Mouse (Mus musculus) small intestine, adult 2 months (tissue): Measurements from ENCODE around the gene Olfr287. TPM values are rescaled to one million over a fixed set of nuclear protein-coding genes. Genes with fewer than 3 reads are reported as not detected.
A peak's percentile ranks its signal among the peaks of the same experiment; 100 is the strongest.

ENCODE experiments used
- H3K27ac ChIP-seq: fragments of 200-500 bp; 2 replicates; pipeline ENCODE4 v1.5.1; 2012; ENCODE audit warnings: low read depth, low read length, control low read depth, inconsistent platforms; ENCODE audit not compliant: insufficient read depth
- H3K27me3 ChIP-seq: fragments of 200-500 bp; 2 replicates; pipeline ENCODE4 v1.6.1; 2012; ENCODE audit warnings: mild to moderate bottlenecking, moderate library complexity, low read length, inconsistent platforms; ENCODE audit not compliant: control insufficient read depth, insufficient read depth
- H3K36me3 ChIP-seq: fragments of 200-500 bp; 2 replicates; pipeline ENCODE4 v1.6.1; 2012; ENCODE audit warnings: mild to moderate bottlenecking, low read length, control low read depth, inconsistent platforms; ENCODE audit not compliant: control insufficient read depth, insufficient read depth
- H3K4me1 ChIP-seq: fragments of 200-500 bp; 2 replicates; pipeline ENCODE4 v1.6.1; 2012; ENCODE audit warnings: low read length, inconsistent platforms, mixed read lengths; ENCODE audit not compliant: control insufficient read depth, insufficient read depth, insufficient read length
- H3K4me3 ChIP-seq: fragments of 200-500 bp; 2 replicates; pipeline ENCODE4 v1.5.1; 2012; ENCODE audit warnings: low read depth, mild to moderate bottlenecking, control low read depth, inconsistent platforms, low read length, moderate library complexity
- CTCF ChIP-seq: fragments of 200-500 bp; IDR thresholded peaks from 2 replicates; pipeline ENCODE4 v1.5.1; 2012; ENCODE audit warnings: low read depth, mild to moderate bottlenecking, control low read depth, inconsistent platforms, low read length, moderate library complexity, mixed read lengths; ENCODE audit not compliant: insufficient replicate concordance, insufficient read length; ENCODE audit errors: extremely low read depth
- POLR2A ChIP-seq: fragments of 200-500 bp; IDR thresholded peaks from 2 replicates; pipeline ENCODE4 v1.6.1; 2012; ENCODE audit warnings: low read depth, mild to moderate bottlenecking, control low read depth, inconsistent platforms, low read length, moderate library complexity
- WGBS: fragments of 180-500 bp; shearing (Covaris S2); methylation state at CpG from one replicate; pipeline ENCODE4 v1.1.7; 2018; 5-methylcytosine and 5-hydroxymethylcytosine counted together
- polyA plus RNA-seq: library from polyadenylated mRNA; depleted of rRNA; stranded (reverse); fragments of >200 nt; gene quantifications from 2 replicates; pipeline ENCODE4 v1.2.3, GENCODE M21; 2012

Gene Olfr287
- polyA plus RNA-seq, 1 experiment: 0.67 TPM

DNA sequence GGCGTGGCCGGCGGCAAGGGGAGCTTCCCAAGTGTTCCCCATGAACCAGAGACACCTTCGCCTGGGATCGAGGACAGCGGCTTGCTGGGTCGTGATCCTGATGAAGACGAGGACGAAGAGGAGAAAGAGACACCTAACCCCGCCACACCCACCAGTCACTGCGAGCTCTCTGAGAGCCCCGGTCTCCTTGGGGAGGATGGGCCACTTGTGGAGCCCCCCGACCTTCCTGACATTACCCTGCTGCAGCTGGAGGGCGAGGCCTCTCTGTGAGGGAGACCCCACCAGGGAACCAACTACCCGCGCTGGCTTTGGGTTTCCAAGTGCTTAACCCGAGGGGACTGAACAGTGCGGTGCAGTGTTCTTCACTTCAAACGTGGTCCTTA lies 52.2 kb downstream of the Olfr287 start:
- Histone ChIP-seq H3K27me3 (peaks cover 25% of the 10 kb centered on the region), H3K36me3 (no peaks in the 10 kb centered on the region), H3K4me3 (no peak overlapping the region), H3K27ac (no peak overlapping the region), H3K4me1 (peaks cover 10% of the 10 kb centered on the region)
- 22% methylated on average over 19 of the region's 19 CpGs for WGBS
- TF ChIP-seq CTCF (no peak), POLR2A (no peak)

DNA sequence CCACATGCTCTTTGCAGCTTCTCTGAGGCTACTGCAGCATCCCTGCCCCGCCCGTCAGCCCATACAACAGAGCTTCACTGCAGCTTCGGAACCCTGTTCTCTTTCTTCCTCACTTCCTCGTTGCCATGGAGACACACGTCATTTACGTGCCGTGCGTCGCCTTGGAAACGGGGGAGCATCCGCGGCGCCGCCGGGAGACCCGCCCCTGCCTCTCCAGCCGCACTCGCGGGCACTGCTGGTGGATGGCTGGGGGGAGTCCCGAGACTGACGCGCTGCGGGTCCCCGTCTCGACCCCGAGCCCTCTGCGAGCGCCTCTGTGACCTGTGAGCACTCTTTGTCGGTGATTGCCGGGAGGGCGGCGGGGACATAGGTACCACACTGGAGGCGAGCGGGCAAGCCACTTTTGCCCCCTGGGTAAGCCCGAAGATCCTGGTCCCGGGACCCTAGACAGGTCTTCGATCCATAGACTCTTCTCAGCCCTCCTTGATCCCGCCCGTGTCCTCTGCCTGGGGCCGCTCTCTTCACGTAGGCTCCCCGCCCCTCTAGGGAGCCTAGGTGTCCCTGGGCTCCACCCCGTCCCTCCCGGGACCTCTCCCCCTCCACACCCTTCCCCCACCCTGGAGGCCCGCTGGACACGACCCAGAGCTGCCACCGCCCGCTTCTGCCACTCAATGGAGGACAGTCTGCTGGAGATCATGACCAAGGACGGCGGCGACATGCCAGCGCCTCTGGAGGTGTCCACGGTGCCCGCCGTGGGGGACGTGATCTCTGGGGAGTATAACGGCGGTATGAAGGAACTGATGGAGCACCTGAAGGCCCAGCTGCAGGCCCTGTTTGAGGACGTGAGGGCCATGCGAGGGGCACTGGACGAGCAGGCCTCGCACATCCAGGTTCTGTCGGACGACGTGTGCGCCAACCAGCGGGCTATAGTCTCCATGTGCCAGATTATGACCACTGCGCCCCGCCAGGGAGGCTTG lies 52.9 kb downstream of the Olfr287 start:
- H3K4me3 ChIP-seq: peak overlapping the region; percentile 37
- peaks cover 25% of the 10 kb centered on the region for H3K27me3 ChIP-seq
- no peaks in the 10 kb centered on the region for H3K36me3 ChIP-seq

DNA sequence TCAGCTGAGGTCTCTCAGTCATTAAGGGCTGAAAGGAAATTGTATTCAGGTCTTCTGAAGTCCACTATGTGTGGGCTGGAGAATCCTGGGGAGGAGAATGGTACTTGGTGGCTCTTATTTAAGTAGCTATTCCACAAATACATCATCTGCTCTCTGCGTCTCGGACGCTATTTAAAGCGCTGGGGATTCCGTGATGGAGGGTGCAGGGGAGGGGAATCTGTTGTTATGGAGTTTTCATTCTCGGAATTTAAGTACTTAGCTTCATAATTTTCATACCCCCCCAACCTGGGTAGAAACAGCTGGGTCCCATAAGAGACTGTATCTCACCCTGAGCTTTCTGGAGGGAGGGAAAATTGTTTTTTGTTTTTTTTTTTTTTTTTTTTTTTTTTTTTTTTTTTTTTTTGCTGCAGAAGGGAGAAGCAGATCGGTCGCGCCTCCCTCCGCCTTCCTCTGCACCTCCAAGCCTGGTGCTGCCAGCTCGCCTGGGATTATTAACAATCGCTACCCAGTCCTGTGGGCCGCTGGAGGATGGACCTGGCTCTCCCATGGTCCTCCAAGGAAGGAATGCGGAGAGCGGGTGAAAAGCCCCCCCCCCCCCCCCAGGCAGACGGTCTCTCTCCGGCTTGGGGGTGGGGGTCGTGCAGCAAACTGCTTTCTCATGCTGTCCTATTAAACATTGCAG lies 53.8 kb downstream of the Olfr287 start, which contains the start of gene Ccdc184:
Ccdc184 (plus strand) TSS at position 196 of the 682 bp plus-strand sequence.
- WGBS: 9% methylated on average over 18 of the region's 18 CpGs
- Histone ChIP-seq H3K36me3 (no peaks in the 10 kb centered on the region), H3K27ac (no peak within 1 kb of the TSS), H3K4me1 (peaks cover 10% of the 10 kb centered on the region), H3K4me3 (peak within 1 kb of the TSS; percentile 37), H3K27me3 (peaks cover 25% of the 10 kb centered on the region)
- no peak for TF ChIP-seq CTCF
- TF ChIP-seq POLR2A: no peak

More for the DNA sequence above, 52.9 kb downstream of the Olfr287 start:
- TF ChIP-seq POLR2A (no peak), CTCF (no peak)
- no peak overlapping the region for H3K27ac ChIP-seq
- WGBS: 6% methylated on average over 69 of the region's 69 CpGs
- peaks cover 10% of the 10 kb centered on the region for H3K4me1 ChIP-seq

DNA sequence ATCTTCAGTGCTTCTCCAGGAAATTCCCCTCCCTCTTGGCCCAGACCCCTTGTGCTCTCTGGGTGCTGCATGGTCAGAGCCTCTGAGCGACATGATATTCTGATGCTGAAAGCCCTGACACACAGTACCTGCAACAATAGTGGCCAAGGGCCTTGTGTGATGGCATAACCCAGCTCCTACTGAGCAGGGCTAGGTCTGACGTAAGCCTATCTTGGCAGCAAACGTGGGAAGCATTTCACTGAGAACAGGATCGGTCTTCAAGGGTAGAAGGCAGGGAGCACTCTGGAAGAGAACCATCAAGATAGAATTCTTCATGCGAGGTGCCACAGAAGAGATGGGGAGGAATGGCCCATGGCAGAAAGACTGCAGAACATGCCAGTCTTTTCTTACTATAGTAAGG lies 55.3 kb downstream of the Olfr287 start, which contains the start of gene Asb8:
Asb8 (minus strand) TSS at position 101 of the 400 bp plus-strand sequence.
- TF ChIP-seq POLR2A: no peak
- no peak for TF ChIP-seq CTCF
- Histone ChIP-seq H3K27me3 (peaks cover 25% of the 10 kb centered on the region), H3K4me1 (peaks cover 7% of the 10 kb centered on the region), H3K4me3 (no peak within 1 kb of the TSS), H3K27ac (no peak within 1 kb of the TSS), H3K36me3 (no peaks in the 10 kb centered on the region)
- 79% methylated on average over 5 of the region's 5 CpGs for WGBS

DNA sequence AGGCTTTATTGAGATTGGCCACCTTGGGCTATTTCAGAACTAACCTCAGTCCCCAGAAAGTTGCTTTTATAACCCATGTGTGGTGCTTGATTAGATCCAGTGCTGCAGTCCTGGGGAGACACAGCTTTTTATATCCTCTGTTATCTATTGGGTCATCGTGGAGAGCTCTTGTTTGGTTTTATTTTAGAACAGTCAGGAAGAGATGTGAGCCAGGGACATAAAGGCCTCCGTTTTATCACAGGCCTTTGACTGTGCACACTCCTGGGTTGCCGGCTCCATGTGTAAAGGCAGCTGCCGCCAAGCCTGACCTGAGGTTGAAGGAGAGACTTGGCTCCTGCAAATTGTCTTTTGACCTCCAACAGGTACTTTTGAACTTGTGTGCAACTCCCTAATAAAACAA lies 58.3 kb downstream of the Olfr287 start:
- TF ChIP-seq POLR2A: no peak
- no peak for TF ChIP-seq CTCF
- Histone ChIP-seq H3K27me3 (peaks cover 13% of the 10 kb centered on the region), H3K36me3 (no peaks in the 10 kb centered on the region), H3K4me1 (no peaks in the 10 kb centered on the region), H3K4me3 (no peak overlapping the region), H3K27ac (no peak overlapping the region)
- 57% methylated on average over 4 of the region's 4 CpGs for WGBS

DNA sequence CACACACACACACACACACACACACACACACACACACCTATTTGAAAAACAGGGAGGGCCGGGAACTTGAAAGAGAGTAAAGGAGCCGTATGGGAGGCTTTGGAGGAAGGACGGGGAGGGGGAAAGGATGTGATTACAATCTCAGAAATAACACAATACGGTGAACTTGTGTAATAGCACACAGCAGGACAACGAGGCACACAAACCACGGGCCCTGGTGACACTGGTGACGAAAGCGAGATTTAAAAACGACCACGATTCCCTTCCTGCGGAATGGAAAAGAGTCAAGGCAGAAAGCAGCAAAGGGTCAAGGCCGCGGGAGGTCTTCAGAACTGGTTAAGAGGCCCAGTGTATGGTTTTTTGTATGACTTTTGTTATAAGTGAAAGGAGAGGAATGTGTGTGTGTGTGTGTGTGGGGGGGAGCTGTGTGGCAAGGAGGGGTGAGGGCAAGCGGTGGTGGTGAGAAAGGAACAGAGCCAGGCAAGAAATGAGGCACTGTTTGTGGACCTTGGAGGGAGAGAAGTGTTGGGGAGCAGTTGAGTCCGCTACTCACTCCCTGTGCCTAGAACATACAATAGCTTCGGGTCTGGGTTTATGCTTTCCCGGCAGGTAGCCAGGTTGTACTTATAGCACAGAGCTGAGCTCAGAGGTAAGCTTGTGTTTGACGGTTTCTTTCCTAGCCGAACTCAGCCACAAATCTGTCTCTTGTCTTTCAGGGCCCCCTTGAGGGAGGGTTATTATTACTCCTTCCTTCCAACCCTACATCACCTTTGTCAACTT lies 59.6 kb downstream of the Olfr287 start:
- Histone ChIP-seq H3K4me1 (no peaks in the 10 kb centered on the region), H3K27me3 (0 out of 2 replicates have a peak, but pooled peaks cover 6% of the 10 kb centered on the region), H3K27ac (no peak overlapping the region), H3K36me3 (no peaks in the 10 kb centered on the region), H3K4me3 (no peak overlapping the region)
- WGBS: 68% methylated on average over 19 of the region's 19 CpGs
- TF ChIP-seq POLR2A (no peak), CTCF (no peak)
